Mouse (Mus musculus) megakaryocyte, embryonic 14.5 days (primary cell): ENCODE data around the gene Slc25a31.

Experiments used
- FLI1 ChIP-seq: IDR thresholded peaks from 2 replicates; pipeline ENCODE4 v1.6.1; 2012; ENCODE audit warnings: low read length, inconsistent platforms, mixed read lengths
- GATA1 ChIP-seq: IDR thresholded peaks from 3 replicates; pipeline ENCODE4 v1.6.1; 2012; ENCODE audit warnings: mixed read lengths, low read length, inconsistent platforms, borderline replicate concordance

GRCm38 (mm10) chr3:40666109-40666508 lies 42.5 kb upstream of the Slc25a31 start:
- TF ChIP-seq GATA1 (no peak), FLI1 (no peak)
